Mouse (Mus musculus): Measurements from ENCODE around the gene Adat2.

DNA sequence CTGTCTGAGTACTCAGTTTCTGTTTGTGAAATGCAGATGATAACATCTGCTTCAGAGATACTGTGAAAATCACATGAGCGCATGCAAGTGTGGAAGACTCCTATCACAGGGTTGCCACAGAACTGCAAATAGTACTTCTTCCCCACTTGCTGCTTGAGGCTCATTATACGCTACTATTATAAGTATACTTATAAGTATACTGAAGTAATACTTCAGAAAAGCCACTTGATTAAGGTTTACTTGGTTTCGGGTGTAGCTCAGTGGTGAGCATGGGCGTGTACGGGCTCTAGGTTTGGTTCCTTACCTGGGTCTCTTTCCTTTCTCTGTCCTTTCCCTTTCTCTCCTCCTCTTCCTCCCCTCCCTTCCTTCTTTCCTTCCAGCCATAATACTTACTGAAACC is 11.0 kb upstream of the Adat2 start:
- no peak for TF ChIP-seq POLR2A (IDR thresholded peaks at IDR 0.05; ENCODE audit: insufficient read length, low read depth)
- no peak for TF ChIP-seq USF1 (IDR thresholded peaks at IDR 0.05; ENCODE audit: low read depth)
- no peak for TF ChIP-seq E2F4 (IDR thresholded peaks at IDR 0.05; ENCODE audit: insufficient read depth)
